Mouse (Mus musculus) ES-Bruce4 (cell line): ENCODE results near the gene Elf2. TPM values are rescaled to one million over a fixed set of nuclear protein-coding genes. Genes with fewer than 3 reads are reported as not detected.

Experiments used
- H3K27ac ChIP-seq: 2 replicates; pipeline ENCODE4 v1.5.1; 2012; ENCODE audit warnings: low read length, inconsistent platforms; ENCODE audit not compliant: insufficient read depth
- H3K27me3 ChIP-seq: 2 replicates; pipeline ENCODE4 v1.6.1; 2012; ENCODE audit warnings: mild to moderate bottlenecking, low read length, inconsistent platforms; ENCODE audit not compliant: control insufficient read depth, poor library complexity, insufficient read depth, severe bottlenecking
- H3K36me3 ChIP-seq: 2 replicates; pipeline ENCODE4 v1.6.1; 2012; ENCODE audit warnings: inconsistent platforms, mild to moderate bottlenecking, low read length, moderate library complexity; ENCODE audit not compliant: control insufficient read depth, poor library complexity, insufficient read depth, severe bottlenecking
- H3K4me1 ChIP-seq: one replicate; pipeline ENCODE4 v1.8.1; 2011; ENCODE audit warnings: low read length; ENCODE audit not compliant: control insufficient read depth, insufficient read depth
- H3K4me3 ChIP-seq: 2 replicates; pipeline ENCODE4 v1.5.1; 2011; ENCODE audit warnings: low read depth, mild to moderate bottlenecking, low read length
- H3K9ac ChIP-seq: 2 replicates; pipeline ENCODE4 v1.6.1; 2012; ENCODE audit warnings: low read depth, mild to moderate bottlenecking, inconsistent platforms; ENCODE audit not compliant: poor library complexity, severe bottlenecking
- H3K9me3 ChIP-seq: replicated peaks from 2 replicates; pipeline ENCODE4 v1.6.1; 2012; ENCODE audit warnings: mild to moderate bottlenecking, low read length, inconsistent platforms; ENCODE audit not compliant: control insufficient read depth, poor library complexity, insufficient read depth, severe bottlenecking
- CTCF ChIP-seq: IDR thresholded peaks from one replicate; pipeline ENCODE4 v1.8.1; 2011; ENCODE audit warnings: low read depth, low read length
- EP300 ChIP-seq: IDR thresholded peaks from 2 replicates; pipeline ENCODE4 v1.6.1; 2011; ENCODE audit warnings: low read depth, low read length; ENCODE audit not compliant: insufficient read depth
- POLR2A ChIP-seq: IDR thresholded peaks from one replicate; pipeline ENCODE4 v1.8.1; 2011; ENCODE audit warnings: low read length; ENCODE audit not compliant: insufficient read depth
- polyA plus RNA-seq: library from polyadenylated mRNA; stranded (reverse); fragments of >200 nt; gene quantifications from 2 replicates; pipeline ENCODE4 v1.2.4, GENCODE M21; 2011; ENCODE audit warnings: low read depth; ENCODE audit not compliant: missing spikeins, insufficient read depth, insufficient read length

Elf2 gene
- polyA plus RNA-seq, 1 experiment: 57.7 TPM

- Histone ChIP-seq H3K4me1 (no peaks in the 10 kb centered on the region), H3K9ac (no peak overlapping the region), H3K36me3 (no peaks in the 10 kb centered on the region), H3K4me3 (no peak overlapping the region), H3K9me3 (no peaks in the 10 kb centered on the region), H3K27ac (no peak overlapping the region), H3K27me3 (no peaks in the 10 kb centered on the region)
- TF ChIP-seq POLR2A (no peak), CTCF (no peak)
Measured at GRCm38 (mm10) chr3:51380660-51381014, 40.2 kb upstream of the Elf2 start.

- Histone ChIP-seq H3K36me3 (no peaks in the 10 kb centered on the region), H3K27ac (no peak overlapping the region), H3K27me3 (no peaks in the 10 kb centered on the region), H3K9ac (no peak overlapping the region), H3K4me1 (no peaks in the 10 kb centered on the region), H3K4me3 (no peak overlapping the region), H3K9me3 (no peaks in the 10 kb centered on the region)
- TF ChIP-seq EP300 (no peak), CTCF (no peak), POLR2A (no peak)
Measured at GRCm38 (mm10) chr3:51379786-51380659, 39.6 kb upstream of the Elf2 start.

- H3K4me1 ChIP-seq: no peaks in the 10 kb centered on the region
- H3K4me3 ChIP-seq: peak overlapping the region; percentile 43
- H3K9ac ChIP-seq: peak overlapping the region; percentile 52
- no peaks in the 10 kb centered on the region for H3K36me3 ChIP-seq
- H3K27me3 ChIP-seq: no peaks in the 10 kb centered on the region
- TF ChIP-seq CTCF: no peak
- no peak for TF ChIP-seq POLR2A
- TF ChIP-seq EP300: no peak
- H3K9me3 ChIP-seq: no peaks in the 10 kb centered on the region
- H3K27ac ChIP-seq: no peak overlapping the region
Measured at GRCm38 (mm10) chr3:51378665-51378946, 38.1 kb upstream of the Elf2 start.

- Histone ChIP-seq H3K27me3 (no peaks in the 10 kb centered on the region), H3K4me3 (peak overlapping the region; percentile 43), H3K4me1 (no peaks in the 10 kb centered on the region), H3K9me3 (no peaks in the 10 kb centered on the region), H3K27ac (peak overlapping the region; percentile 21; the same call in 1 of the 2 replicates), H3K36me3 (no peaks in the 10 kb centered on the region), H3K9ac (peak overlapping the region; percentile 52)
- no peak for TF ChIP-seq POLR2A
- no peak for TF ChIP-seq CTCF
- TF ChIP-seq EP300: no peak
Measured at GRCm38 (mm10) chr3:51377878-51378664, 37.6 kb upstream of the Elf2 start.

- TF ChIP-seq CTCF (peak; percentile 28), EP300 (no peak)
- no peaks in the 10 kb centered on the region for H3K27me3 ChIP-seq
- H3K4me3 ChIP-seq: no peak overlapping the region
- H3K9me3 ChIP-seq: no peaks in the 10 kb centered on the region
- no peaks in the 10 kb centered on the region for H3K4me1 ChIP-seq
- no peak overlapping the region for H3K27ac ChIP-seq
- no peak overlapping the region for H3K9ac ChIP-seq
- H3K36me3 ChIP-seq: no peaks in the 10 kb centered on the region
Measured at GRCm38 (mm10) chr3:51375307-51376265, 35.1 kb upstream of the Elf2 start.
